Mouse (Mus musculus): Measurements from ENCODE around the gene Cdh13.
A peak's percentile ranks its signal among the peaks of the same experiment; 100 is the strongest.
"Not testable (repeated sequence)": the region's sequence is repeated elsewhere in the genome, so short reads cannot be mapped to it uniquely, and the experiment has no call there.

The Cdh13 gene

DNA sequence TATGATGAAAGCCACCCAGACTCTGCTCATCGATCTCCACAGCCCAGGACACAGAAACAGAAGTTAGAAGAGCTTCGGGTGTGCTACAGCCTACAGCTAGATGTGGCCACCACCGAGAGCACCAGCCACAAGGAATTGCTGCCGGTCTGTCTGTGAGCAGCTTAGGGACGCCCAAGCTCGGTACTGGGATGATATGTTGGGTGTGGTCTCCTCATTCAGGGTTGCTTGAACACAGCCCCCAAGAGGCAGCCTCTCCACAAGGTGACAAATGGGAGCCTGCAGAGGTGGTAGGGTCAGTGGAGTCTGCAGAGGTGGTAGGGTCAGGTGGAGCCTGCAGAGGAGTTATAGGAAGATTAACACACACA lies 1070.1 kb downstream of the Cdh13 start:
- DNase-seq (ENCODE audit: low spot score): no peak

DNA sequence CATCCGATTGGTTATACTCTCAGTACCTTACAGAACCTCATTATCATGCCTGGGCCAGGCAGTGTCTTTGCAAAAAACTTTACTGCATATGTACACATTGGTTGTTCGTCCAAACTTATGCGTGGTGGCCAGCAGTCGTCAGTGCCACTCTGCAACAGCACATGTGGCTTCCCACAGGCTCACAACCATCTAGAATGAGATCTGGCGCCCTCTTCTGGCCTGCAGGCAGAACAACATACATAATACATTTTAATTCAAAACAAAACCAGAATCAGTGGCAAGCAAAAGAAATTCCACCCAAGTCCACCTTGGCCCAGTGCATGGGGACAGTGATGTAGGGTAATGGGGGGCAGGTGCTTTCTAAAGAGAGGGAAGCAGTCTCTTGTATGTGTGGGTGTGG lies 1073.1 kb downstream of the Cdh13 start:
- DNase-seq (ENCODE audit: low spot score): not testable (repeated sequence)

DNA sequence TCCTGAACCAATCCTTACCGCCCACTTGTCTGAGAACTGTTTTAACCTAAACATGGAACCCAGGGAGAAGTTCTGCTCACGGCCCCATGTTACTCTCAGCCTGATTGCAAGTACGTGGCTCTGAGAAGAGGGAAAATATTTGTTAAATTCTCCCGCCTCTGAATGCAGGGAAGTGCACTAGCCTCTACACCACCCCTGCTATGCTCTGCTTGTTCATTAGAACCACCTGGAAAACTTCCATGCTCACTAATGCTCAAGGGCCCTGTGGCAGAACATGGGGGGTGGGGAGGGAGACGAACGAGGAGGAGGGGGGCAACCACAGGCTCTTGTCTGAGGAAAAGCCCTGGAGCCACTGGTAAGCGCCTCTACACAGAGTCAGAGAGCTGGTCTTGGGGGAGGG lies 1074.6 kb downstream of the Cdh13 start:
- DNase-seq (ENCODE audit: low spot score): no peak

DNA sequence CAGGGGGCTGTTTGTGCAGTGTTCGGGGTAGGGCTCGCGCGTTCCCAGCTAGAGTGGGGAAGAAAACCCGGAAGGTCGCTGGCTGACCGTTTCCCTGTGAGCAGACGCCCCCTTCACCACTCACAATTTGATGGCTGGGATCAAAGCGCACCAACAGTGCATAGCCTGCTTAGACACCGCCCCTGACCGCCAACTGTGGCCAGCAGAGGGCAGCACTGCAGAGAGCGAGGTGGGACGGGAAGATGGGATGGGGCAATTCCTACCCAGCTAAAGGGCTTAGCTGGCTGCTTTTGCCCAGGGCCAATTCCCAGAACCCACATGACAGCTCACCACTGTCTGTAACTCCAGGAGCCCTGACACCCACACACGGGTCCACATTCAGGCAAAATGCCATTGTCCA lies 1075.3 kb downstream of the Cdh13 start:
- peak; percentile 28 for DNase-seq (ENCODE audit: low spot score)

DNA sequence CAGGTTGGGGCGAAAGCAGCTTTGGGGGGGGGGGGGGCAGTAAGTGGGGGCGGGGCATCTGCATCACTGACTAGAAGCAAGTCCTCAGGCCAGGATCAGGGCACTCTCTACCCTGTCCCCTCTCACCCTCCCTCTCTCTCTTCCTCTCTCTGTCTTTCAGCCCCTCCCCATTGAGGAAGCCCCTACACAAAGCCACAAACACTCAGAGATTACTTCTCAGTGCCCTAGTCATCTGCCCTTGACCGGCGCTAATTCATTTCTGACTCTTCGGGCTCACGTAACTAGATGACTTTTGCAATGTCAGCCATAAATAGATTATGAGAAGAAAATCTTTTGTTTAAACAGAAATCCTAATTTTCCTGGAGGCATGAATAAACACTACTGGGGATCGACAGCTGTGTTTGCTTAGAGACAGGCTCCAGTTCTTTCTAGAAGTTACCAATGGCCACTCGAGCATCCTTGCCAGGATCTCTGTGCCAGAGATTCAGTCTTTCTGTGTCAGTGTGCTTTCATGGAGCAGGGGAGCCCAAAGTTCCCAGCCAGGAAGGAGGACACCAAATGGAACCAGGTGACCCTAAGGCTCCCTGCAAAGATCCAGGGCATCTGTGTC lies 1077.3 kb downstream of the Cdh13 start:
- DNase-seq (ENCODE audit: low spot score): no peak

Data from T-cell, adult 2 months (primary cell).